Mouse (Mus musculus): ENCODE data around the gene Mterf2. TPM values are rescaled to one million over a fixed set of nuclear protein-coding genes. Genes with fewer than 3 reads are reported as not detected.

The Mterf2 gene
- total and polyA plus RNA-seq, 2 experiments, result 1.0 to 9.6 TPM

DNA sequence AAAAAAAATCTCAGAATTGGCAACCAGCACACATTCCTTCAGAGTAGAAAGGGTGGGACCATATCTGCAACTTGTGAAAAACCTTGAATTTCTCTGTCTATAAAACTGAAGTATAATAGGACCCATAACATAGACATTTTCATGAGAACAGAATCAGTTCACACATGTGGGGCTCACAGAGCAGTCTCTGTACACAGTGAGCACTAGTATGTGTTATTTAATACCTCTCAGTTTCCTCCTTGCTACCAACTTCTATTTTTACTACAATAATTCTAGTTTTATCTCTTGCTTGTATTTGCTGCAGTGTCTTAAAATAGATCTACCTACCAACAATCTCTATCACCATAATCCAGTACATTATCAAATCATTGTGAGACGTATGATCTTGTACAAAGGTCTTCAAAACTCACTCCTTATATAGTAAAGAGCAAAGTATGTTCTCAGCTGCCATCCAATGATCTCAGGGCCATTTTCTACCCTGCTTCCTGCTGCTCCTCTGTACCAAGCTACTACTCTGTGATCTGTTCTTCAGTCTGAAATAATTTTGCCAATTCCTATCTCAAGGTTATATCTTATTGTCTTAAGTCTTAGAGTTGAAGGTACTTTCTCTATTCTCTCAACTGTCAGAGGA lies 32.3 kb upstream of the Mterf2 start:
- TF ChIP-seq POLR2A (IDR thresholded peaks at IDR 0.05; ENCODE audit: extremely low read depth, insufficient read depth, low read length), result no peak
- no peak for TF ChIP-seq CTCF (IDR thresholded peaks at IDR 0.05; ENCODE audit: low read depth, low read length)
- peaks cover 14% of the 10 kb centered on the region; the same call in 1 of the 2 replicates for H3K4me1 ChIP-seq (ENCODE audit: control insufficient read depth, insufficient read depth, low read length)
- H3K9ac ChIP-seq (ENCODE audit: low read depth, low read length), result no peak overlapping the region
- H3K27ac ChIP-seq (replicated peaks; ENCODE audit: insufficient read depth, low read depth, low read length), result no peak overlapping the region
- peaks cover 14% of the 10 kb centered on the region for H3K79me2 ChIP-seq (ENCODE audit: control insufficient read depth, insufficient read depth, low read length)
- no peak for DNase-seq (ENCODE audit: extremely low read depth, low read depth, low spot score)
- no peak overlapping the region for H3K4me3 ChIP-seq (ENCODE audit: insufficient read depth, low read depth, low read length)
- WGBS, result 60% methylated on average over 1 of the region's 1 CpGs
- peaks cover 2% of the 10 kb centered on the region; the same call in 1 of the 2 replicates for H3K36me3 ChIP-seq (ENCODE audit: control insufficient read depth, insufficient read depth, low read length)
- no peaks in the 10 kb centered on the region for H3K27me3 ChIP-seq (ENCODE audit: control insufficient read depth, insufficient read depth, low read length)

DNA sequence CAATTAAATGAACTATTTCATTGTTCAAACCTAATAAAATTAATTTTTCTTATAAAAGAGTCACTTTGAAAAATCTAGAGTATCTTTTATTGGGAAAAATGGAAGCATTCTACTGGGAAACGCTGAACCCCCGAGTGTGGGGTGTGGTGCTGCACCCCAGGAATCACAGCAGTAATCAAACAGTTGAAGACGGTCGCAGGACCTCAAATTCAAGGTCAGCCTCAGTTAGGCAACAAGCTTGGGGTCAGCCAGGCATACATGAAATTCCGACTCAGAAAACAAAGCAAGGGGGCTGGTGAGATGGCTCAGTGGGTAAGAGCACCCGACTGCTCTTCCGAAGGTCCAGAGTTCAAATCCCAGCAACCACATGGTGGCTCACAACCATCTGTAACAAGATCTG lies 29.6 kb upstream of the Mterf2 start:
- Histone ChIP-seq H3K4me3 (ENCODE audit: insufficient read depth, low read depth, low read length) (no peak overlapping the region), H3K9ac (ENCODE audit: low read depth, low read length) (no peak overlapping the region), H3K27ac (replicated peaks; ENCODE audit: insufficient read depth, low read depth, low read length) (no peak overlapping the region), H3K36me3 (ENCODE audit: control insufficient read depth, insufficient read depth, low read length) (peaks cover 2% of the 10 kb centered on the region), H3K4me1 (ENCODE audit: control insufficient read depth, insufficient read depth, low read length) (peaks cover 11% of the 10 kb centered on the region; the same call in 1 of the 2 replicates), H3K79me2 (ENCODE audit: control insufficient read depth, insufficient read depth, low read length) (peaks cover 9% of the 10 kb centered on the region), H3K27me3 (ENCODE audit: control insufficient read depth, insufficient read depth, low read length) (no peaks in the 10 kb centered on the region)
- 39% methylated on average over 7 of the region's 7 CpGs for WGBS
- TF ChIP-seq CTCF (IDR thresholded peaks at IDR 0.05; ENCODE audit: low read depth, low read length) (no peak), POLR2A (IDR thresholded peaks at IDR 0.05; ENCODE audit: extremely low read depth, insufficient read depth, low read length) (no peak)
- peak; percentile 33 for DNase-seq (ENCODE audit: extremely low read depth, low read depth, low spot score)

DNA sequence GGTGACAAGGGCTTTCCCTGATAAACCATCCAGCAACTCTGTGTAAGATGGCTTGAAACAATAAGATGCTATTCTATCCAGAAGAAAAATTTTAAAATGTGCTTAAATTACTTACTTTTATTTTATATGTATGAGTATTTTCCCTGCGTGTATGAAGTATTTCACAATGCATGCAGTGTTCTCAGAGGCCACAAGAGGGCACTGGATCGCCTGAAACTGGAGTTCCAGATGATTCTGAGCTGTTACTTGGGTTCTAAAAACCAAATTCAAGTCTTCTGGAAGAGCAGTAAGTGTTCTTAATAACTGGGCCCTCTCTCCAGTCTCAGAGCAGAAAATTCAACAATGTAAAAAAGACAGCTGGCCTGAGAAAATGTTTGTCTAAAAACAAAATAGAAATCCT lies 26.4 kb upstream of the Mterf2 start:
- peak; percentile 59 for DNase-seq (ENCODE audit: extremely low read depth, low read depth, low spot score)

DNA sequence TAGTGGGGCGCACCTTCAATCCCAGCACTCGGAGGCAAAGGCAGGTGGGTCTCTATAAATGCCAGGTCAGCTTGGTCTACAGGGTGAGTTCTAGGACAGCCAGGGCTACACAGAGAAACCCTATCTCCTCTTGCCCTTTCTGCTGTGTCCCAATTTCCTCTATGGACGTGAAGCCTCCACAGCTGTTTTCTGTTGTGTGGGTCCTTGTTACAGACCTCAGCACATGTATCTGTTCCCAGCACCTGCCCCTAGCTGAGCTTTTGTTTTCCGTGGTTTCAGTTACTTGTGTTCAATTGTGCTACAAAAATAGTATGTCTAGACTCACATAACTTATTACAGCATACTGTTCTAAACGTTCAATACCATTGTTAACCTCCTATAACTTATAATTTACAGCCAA lies 21.4 kb upstream of the Mterf2 start:
- DNase-seq (ENCODE audit: extremely low read depth, low read depth, low spot score), result no peak
- TF ChIP-seq CTCF (IDR thresholded peaks at IDR 0.05; ENCODE audit: low read depth, low read length), result no peak
- no peak for TF ChIP-seq POLR2A (IDR thresholded peaks at IDR 0.05; ENCODE audit: extremely low read depth, insufficient read depth, low read length)
- Histone ChIP-seq H3K4me1 (ENCODE audit: control insufficient read depth, insufficient read depth, low read length) (no peaks in the 10 kb centered on the region), H3K36me3 (ENCODE audit: control insufficient read depth, insufficient read depth, low read length) (peaks cover 18% of the 10 kb centered on the region), H3K27me3 (ENCODE audit: control insufficient read depth, insufficient read depth, low read length) (no peaks in the 10 kb centered on the region), H3K4me3 (ENCODE audit: insufficient read depth, low read depth, low read length) (no peak overlapping the region), H3K27ac (replicated peaks; ENCODE audit: insufficient read depth, low read depth, low read length) (no peak overlapping the region), H3K9ac (ENCODE audit: low read depth, low read length) (no peak overlapping the region), H3K79me2 (ENCODE audit: control insufficient read depth, insufficient read depth, low read length) (no peaks in the 10 kb centered on the region)
- 86% methylated on average over 5 of the region's 5 CpGs for WGBS

More for the DNA sequence above, 26.4 kb upstream of the Mterf2 start:
- Histone ChIP-seq H3K4me1 (ENCODE audit: control insufficient read depth, insufficient read depth, low read length) (peaks cover 2% of the 10 kb centered on the region; the same call in 1 of the 2 replicates), H3K9ac (ENCODE audit: low read depth, low read length) (no peak overlapping the region), H3K27me3 (ENCODE audit: control insufficient read depth, insufficient read depth, low read length) (no peaks in the 10 kb centered on the region), H3K36me3 (ENCODE audit: control insufficient read depth, insufficient read depth, low read length) (peaks cover 3% of the 10 kb centered on the region), H3K79me2 (ENCODE audit: control insufficient read depth, insufficient read depth, low read length) (peaks cover 9% of the 10 kb centered on the region), H3K4me3 (ENCODE audit: insufficient read depth, low read depth, low read length) (no peak overlapping the region), H3K27ac (replicated peaks; ENCODE audit: insufficient read depth, low read depth, low read length) (no peak overlapping the region)
- WGBS, result 6% methylated on average over 2 of the region's 2 CpGs
- TF ChIP-seq POLR2A (IDR thresholded peaks at IDR 0.05; ENCODE audit: extremely low read depth, insufficient read depth, low read length) (no peak), CTCF (IDR thresholded peaks at IDR 0.05; ENCODE audit: low read depth, low read length) (peak; percentile 61)

DNA sequence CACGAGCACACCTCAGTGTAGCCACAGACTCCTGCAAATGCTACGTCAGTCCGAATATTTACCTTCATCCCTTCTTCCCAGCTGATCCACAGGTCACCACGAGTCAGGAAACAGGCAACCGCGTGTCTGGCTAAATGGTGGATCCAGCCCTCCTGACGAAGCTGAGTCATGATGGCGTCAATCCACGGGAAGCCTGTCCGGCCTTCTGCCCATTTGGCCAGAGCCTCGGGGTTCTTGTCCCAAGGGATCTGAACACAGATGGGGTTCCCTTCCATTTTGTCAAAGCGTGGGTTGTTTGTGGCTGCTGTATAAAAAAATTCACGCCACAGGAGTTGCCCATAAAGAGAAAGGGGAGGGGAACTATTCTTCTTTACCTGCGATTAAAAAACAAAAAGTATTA lies 18.5 kb upstream of the Mterf2 start:
- H3K27ac ChIP-seq (replicated peaks; ENCODE audit: insufficient read depth, low read depth, low read length), result no peak overlapping the region

DNA sequence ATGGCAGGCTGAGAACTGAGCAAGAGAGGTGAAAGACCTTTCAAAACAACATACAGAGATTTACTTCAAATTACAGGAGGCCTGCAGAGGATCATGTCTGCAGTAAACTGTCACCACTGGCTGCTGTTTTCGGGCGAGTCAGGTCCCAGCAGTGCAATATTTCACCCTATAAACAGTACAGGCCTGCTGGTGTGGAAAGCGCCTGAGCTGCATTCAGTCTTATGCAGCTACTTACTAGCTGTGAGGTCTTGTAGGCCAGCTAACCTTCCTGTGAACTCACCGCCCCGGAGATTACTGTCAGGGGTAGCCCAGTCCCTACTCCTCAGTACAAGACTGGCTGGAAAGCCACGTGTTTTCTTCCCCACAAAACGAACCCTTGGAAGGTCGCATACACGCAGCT lies 13.6 kb upstream of the Mterf2 start:
- Histone ChIP-seq H3K79me2 (ENCODE audit: control insufficient read depth, insufficient read depth, low read length) (no peaks in the 10 kb centered on the region), H3K4me3 (ENCODE audit: insufficient read depth, low read depth, low read length) (no peak overlapping the region), H3K36me3 (ENCODE audit: control insufficient read depth, insufficient read depth, low read length) (peaks cover 27% of the 10 kb centered on the region), H3K4me1 (ENCODE audit: control insufficient read depth, insufficient read depth, low read length) (no peaks in the 10 kb centered on the region), H3K27ac (replicated peaks; ENCODE audit: insufficient read depth, low read depth, low read length) (no peak overlapping the region), H3K9ac (ENCODE audit: low read depth, low read length) (no peak overlapping the region), H3K27me3 (ENCODE audit: control insufficient read depth, insufficient read depth, low read length) (no peaks in the 10 kb centered on the region)
- DNase-seq (ENCODE audit: extremely low read depth, low read depth, low spot score), result no peak
- 83% methylated on average over 9 of the region's 9 CpGs for WGBS
- TF ChIP-seq CTCF (IDR thresholded peaks at IDR 0.05; ENCODE audit: low read depth, low read length) (no peak), POLR2A (IDR thresholded peaks at IDR 0.05; ENCODE audit: extremely low read depth, insufficient read depth, low read length) (no peak)

More for the DNA sequence above, 18.5 kb upstream of the Mterf2 start:
- Histone ChIP-seq H3K9ac (ENCODE audit: low read depth, low read length) (no peak overlapping the region), H3K4me3 (ENCODE audit: insufficient read depth, low read depth, low read length) (no peak overlapping the region), H3K27me3 (ENCODE audit: control insufficient read depth, insufficient read depth, low read length) (no peaks in the 10 kb centered on the region), H3K36me3 (ENCODE audit: control insufficient read depth, insufficient read depth, low read length) (peaks cover 31% of the 10 kb centered on the region), H3K79me2 (ENCODE audit: control insufficient read depth, insufficient read depth, low read length) (no peaks in the 10 kb centered on the region), H3K4me1 (ENCODE audit: control insufficient read depth, insufficient read depth, low read length) (no peaks in the 10 kb centered on the region)
- DNase-seq (ENCODE audit: extremely low read depth, low read depth, low spot score), result no peak
- 94% methylated on average over 14 of the region's 14 CpGs for WGBS
- TF ChIP-seq CTCF (IDR thresholded peaks at IDR 0.05; ENCODE audit: low read depth, low read length), result no peak
- TF ChIP-seq POLR2A (IDR thresholded peaks at IDR 0.05; ENCODE audit: extremely low read depth, insufficient read depth, low read length), result no peak
